Mouse (Mus musculus): ENCODE results near the gene Use1. TPM values are rescaled to one million over a fixed set of nuclear protein-coding genes. Genes with fewer than 3 reads are reported as not detected.

Use1 gene
- total RNA-seq, 2 experiments from 2014 or later = 111 to 127 TPM

- no peak for DNase-seq (ENCODE audit: low spot score in 2 of 2)
Measured at GRCm38 (mm10) chr8:71376423-71377030, 9.9 kb downstream of the Use1 start.

- DNase-seq (ENCODE audit: low spot score in 2 of 2) = no peak
Measured at GRCm38 (mm10) chr8:71379008-71379407, 12.4 kb downstream of the Use1 start.

- no peak for DNase-seq (ENCODE audit: low spot score in 2 of 2)
Measured at GRCm38 (mm10) chr8:71379512-71380075, 12.9 kb downstream of the Use1 start.

GRCm38 (mm10) chr8:71380178-71381171 is 13.8 kb downstream of the Use1 start:
- no peak for DNase-seq (ENCODE audit: low spot score in 2 of 2)

- peak in 1 of 2 experiments; percentile 52 for DNase-seq (ENCODE audit: low spot score in 2 of 2)
Measured at GRCm38 (mm10) chr8:71381421-71381970, 14.8 kb downstream of the Use1 start, which contains the start of gene Nr2f6. Gene Nr2f6, minus strand, starts transcription at chr8:71381960.

- DNase-seq (ENCODE audit: low spot score in 2 of 2) = peak in 1 of 2 experiments; percentile 74
Measured at GRCm38 (mm10) chr8:71381971-71382961, 15.6 kb downstream of the Use1 start.

- no peak for DNase-seq (ENCODE audit: low spot score in 2 of 2)
Measured at GRCm38 (mm10) chr8:71383396-71383795, 16.7 kb downstream of the Use1 start.

- no peak for DNase-seq (ENCODE audit: low spot score in 2 of 2)
Measured at GRCm38 (mm10) chr8:71383860-71384259, 17.2 kb downstream of the Use1 start.

GRCm38 (mm10) chr8:71385212-71385835 is 18.7 kb downstream of the Use1 start:
- no peak for DNase-seq (ENCODE audit: low spot score in 2 of 2)

GRCm38 (mm10) chr8:71388267-71388666 is 21.6 kb downstream of the Use1 start:
- DNase-seq (ENCODE audit: low spot score in 2 of 2) = no peak

GRCm38 (mm10) chr8:71391696-71392095 is 25.0 kb downstream of the Use1 start:
- no peak for DNase-seq (ENCODE audit: low spot score in 2 of 2)

- DNase-seq (ENCODE audit: low spot score in 2 of 2) = no peak
Measured at GRCm38 (mm10) chr8:71392391-71392790, 25.7 kb downstream of the Use1 start.

GRCm38 (mm10) chr8:71392871-71393270 is 26.2 kb downstream of the Use1 start:
- DNase-seq (ENCODE audit: low spot score in 2 of 2) = no peak

GRCm38 (mm10) chr8:71394481-71394880 is 27.8 kb downstream of the Use1 start:
- no peak for DNase-seq (ENCODE audit: low spot score in 2 of 2)

- no peak for DNase-seq (ENCODE audit: low spot score in 2 of 2)
Measured at GRCm38 (mm10) chr8:71395071-71395470, 28.4 kb downstream of the Use1 start.

GRCm38 (mm10) chr8:71395629-71396028 is 29.0 kb downstream of the Use1 start, which contains the start of gene Ushbp1:
Gene Ushbp1, minus strand, starts transcription at chr8:71395802.
- DNase-seq (ENCODE audit: low spot score in 2 of 2) = no peak

- peak; percentile 93 to 97 for DNase-seq (ENCODE audit: low spot score in 2 of 2)
Measured at GRCm38 (mm10) chr8:71396639-71397305, 30.1 kb downstream of the Use1 start, which contains the start of gene Babam1. Gene Babam1, plus strand, starts transcription at chr8:71396861.

- no peak for DNase-seq (ENCODE audit: low spot score in 2 of 2)
Measured at GRCm38 (mm10) chr8:71397701-71398100, 31.1 kb downstream of the Use1 start.

- no peak for DNase-seq (ENCODE audit: low spot score in 2 of 2)
Measured at GRCm38 (mm10) chr8:71400826-71401225, 34.2 kb downstream of the Use1 start.
